Mouse (Mus musculus) layer of hippocampus, postnatal 14 days (tissue): ENCODE data around the gene Safb2. TPM values are rescaled to one million over a fixed set of nuclear protein-coding genes. Genes with fewer than 3 reads are reported as not detected.
A peak's percentile ranks its signal among the peaks of the same experiment; 100 is the strongest.

Source experiments
- DNase-seq, 2 experiments: peaks; one replicate each; pipeline ENCODE4 v3.0.0; 2021 to 2022; ENCODE audit warnings: low spot score in 2 of 2, mixed read lengths in 1 of 2
- total RNA-seq, 2 experiments: library from RNA; stranded (reverse); gene quantifications; 2 replicates each; pipeline ENCODE4 v1.2.3; 2021

Safb2 gene
- total RNA-seq, 2 experiments from 2014 or later, result 127 TPM

DNA sequence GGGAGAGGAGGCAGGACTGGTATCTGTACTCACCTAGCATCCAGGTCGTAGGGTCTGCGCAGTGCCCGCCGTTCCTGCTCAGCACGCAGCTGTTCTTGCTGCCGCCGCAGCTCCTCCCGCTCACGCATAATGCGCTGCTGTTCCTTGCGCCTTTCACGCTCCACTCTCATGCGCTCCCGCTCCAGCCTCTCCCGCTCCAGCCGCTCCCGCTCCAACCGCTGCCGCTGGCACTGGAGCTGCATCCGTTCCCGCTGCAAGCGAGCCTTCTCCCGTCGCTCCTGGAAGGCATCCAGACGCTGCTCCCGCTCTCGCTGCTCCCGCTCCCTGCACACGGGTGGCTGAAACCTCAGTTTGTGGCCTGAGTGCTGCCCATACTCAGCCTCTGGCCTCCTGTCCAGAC, 18.1 kb downstream of the Safb2 start:
- no peak for DNase-seq

DNA sequence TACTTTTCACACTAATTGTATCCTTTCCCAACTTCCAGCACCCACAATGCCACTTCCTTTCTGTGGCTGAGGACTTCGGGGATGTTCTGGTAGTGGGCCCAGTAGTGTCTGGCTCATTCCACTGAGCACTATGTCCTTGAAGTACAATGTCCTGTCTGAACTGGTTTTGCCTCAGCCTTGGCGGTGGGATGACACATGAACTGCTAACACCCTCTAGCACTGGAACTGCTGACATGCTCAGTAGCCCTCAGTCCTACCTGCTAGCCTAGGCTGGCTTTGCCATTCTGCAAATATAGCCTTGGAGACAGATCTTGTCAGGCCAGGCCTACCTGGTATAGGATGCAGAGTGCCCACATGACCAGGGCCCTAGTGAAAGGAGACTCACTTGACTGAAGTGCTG, 22.5 kb downstream of the Safb2 start:
- DNase-seq, result no peak

DNA sequence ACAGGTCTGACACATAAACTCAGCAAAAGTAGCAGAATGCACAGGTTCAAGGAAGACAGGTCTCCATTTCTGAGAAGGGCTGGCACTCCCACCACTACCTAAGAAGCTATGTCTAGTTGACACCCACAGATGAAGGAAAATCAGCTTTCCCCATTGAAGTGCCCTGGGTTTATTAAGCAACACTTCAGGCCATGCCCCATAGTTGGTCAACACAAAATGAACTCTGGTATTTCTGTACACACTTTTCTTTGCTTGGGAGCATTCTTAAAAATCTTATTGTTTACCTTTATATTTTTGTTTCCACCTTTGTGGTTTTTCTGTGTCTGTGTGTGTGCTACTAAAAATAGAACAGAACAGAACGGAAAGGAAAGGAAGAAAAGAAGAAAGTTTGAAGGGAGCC, 24.3 kb downstream of the Safb2 start:
- DNase-seq, result no peak

DNA sequence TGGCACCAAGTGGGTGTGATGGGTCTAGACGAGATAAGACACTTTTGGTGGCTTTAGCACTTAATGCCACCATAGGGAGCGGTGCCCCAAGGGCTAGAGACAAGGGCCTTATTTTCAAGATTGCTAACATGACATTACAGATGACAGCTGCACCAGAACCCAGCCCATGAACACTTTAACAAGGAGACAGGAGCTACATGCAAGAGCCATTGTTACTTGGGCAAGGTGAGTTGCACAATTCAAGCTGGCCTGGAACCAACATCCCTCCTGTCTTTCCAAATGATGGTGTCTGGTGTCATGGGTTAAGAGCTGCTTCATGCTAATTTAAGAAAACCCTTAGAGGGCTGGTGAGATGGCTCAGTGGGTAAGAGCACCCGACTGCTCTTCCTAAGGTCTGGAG, 25.0 kb downstream of the Safb2 start:
- DNase-seq, result no peak

DNA sequence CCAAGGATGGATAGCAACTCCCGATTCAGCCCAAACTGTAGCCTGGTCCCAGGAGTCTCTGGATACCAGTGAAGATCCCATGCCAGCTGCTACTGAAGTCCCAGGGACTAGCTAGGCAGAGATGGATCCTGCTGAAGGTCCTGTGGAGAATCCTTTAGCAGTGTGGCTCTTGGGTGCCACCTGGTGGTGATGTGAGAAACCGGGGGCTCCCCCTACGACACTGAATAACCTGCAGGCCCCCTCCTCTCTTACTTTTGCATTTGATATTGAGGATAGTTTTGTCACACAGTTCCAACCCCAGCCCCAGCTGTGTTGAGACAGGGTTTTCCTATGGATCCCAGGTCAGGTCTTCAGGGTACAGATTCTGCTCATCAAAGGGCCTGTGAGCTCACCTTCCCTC, 25.9 kb downstream of the Safb2 start:
- DNase-seq, result peak; percentile 66 to 71

DNA sequence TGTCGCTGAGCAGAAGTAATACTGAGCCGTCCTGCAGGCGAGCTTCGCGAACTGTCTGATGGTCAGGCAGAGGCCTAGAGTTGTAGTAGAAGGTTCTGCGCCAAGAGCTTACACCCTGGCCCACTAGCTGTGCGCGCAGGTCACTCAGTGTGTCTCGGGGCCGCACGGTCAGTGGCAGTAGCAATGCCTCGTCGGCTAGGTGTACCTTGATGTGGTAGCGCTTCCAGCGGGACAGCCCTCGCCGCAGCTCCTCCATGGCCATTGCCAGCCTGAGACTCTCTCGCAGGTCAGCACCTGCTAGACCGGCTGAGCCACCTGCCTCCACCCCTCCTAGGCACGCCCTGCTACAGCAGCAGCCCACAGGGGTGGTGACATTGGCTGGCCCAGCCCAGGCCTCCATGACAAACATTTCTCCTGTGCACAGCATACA, 30.2 kb downstream of the Safb2 start, which contains the start of gene Gm20219:
Gm20219 (minus strand) TSS at position 266 of the 430 bp plus-strand sequence.
- no peak for DNase-seq

DNA sequence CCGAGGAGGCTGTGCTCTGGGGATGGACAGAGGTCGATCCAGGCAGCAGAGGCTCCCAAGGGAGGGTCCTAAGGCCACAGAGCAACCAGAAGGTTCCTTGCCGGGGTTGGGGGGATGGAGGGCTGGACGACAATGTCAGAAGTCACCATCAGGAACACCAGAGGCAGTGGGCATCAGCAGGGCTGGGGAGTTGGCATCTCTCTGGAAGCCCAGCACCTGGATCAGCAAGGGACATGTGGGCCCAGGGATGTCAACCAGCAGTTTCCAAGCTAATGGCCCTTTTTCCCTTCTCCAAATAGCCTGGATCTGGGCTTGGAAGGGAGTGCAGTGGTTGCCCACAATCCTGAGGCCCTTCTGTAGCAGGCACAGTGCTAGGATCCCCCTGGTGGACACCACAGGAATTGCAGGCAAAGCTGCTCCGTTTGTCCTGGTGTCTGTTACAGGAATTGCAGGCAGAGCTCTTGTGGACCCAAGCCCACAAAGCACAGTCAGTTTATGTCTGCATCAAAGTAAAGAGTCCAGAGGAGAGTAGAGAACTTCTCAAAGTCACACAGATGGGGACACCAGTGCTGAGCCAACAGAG, 31.5 kb downstream of the Safb2 start:
- DNase-seq, result peak; percentile 86 to 88

DNA sequence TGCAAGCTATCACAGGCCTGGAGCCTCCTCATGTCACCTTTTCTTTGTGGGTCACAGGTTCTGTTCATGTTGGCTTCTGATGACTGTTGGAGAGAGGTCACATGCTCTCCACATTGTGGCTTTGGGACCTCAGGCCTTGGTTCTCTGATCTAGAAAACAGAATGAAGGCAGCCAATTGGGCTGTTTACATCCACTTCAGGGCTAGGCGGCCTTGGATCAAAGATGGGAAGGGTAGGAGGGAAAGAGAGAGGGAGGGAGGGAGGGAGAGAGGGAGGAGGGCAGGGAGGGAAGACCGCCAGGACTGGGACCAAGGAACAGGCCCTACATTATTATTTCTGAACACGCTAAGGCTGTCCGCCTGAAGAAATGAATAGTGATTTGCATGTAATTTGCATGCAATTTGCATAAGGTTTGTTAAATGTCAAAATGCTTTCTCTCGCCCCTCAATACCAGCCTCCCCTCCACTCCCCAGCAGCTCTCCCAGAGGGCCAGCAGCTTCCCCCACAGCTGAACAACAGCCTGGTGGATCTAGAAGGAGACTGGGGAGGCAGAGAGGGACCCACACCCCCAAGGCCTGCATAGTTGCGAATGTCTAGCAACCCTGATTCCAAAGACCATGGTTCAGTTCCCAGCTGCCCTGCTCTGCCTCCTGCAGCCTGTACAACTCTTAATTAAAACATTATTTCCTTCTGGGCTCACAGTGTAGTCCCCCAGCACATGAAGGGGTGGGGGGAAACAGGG, 32.4 kb downstream of the Safb2 start:
- DNase-seq, result peak in 1 of 2 experiments; percentile 67

DNA sequence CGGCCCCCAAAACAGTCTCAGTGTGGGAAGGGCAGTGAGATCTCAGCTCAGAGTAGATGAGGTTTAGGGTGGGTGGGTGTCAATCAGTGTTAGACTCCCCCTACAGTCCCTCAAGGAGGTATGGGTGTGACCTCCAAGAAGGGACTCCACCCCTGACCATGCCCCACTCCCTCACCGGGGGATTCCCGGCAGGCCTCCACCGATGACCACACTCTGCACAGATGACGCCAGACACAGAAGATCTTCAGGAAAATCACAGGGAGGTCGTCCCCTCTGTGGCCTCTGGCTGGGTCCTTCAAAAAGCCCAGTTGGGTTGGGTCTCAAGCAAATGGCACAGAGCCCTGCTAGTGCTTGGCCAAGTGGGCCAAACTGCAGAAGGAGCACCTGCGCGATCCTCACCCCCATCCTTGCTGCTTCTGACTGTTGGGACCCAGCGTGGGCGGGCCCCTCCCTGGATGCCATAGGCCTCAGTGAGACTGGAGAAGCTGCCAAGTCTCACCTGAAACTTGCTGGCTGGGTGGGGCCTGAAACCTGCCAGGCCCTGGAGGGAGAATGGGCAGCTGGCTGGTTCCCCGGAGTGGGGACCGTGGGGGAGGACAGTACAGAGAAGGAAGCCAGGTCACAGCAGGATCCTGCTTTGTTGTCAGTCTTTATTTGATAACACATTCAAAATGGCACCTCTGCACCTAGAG, 33.5 kb downstream of the Safb2 start:
- no peak for DNase-seq

DNA sequence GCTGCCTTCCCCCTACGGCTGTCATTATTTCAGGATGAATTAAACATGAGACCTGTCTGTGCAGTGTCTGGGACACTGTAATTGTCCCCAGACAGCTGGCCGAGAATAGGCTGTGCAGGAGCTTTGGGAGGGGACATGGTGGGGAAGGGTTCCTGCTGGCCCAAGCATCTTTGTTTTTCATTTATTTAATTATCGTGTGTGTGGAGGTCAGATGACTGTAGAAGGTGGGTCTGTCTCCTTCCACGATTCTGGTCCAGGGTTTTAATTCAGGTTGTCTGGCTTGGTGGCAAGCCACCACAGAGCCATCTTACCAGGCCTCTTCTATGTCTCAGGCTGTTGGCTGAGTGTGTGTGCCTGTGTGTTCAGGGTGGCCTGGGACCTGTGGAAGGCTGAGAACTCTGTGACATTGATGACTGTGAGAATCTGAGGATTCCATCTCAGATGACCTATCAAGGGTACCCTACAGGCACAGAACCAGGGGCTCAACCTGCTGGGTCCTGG, 35.7 kb downstream of the Safb2 start:
- peak in 1 of 2 experiments; percentile 1 for DNase-seq

DNA sequence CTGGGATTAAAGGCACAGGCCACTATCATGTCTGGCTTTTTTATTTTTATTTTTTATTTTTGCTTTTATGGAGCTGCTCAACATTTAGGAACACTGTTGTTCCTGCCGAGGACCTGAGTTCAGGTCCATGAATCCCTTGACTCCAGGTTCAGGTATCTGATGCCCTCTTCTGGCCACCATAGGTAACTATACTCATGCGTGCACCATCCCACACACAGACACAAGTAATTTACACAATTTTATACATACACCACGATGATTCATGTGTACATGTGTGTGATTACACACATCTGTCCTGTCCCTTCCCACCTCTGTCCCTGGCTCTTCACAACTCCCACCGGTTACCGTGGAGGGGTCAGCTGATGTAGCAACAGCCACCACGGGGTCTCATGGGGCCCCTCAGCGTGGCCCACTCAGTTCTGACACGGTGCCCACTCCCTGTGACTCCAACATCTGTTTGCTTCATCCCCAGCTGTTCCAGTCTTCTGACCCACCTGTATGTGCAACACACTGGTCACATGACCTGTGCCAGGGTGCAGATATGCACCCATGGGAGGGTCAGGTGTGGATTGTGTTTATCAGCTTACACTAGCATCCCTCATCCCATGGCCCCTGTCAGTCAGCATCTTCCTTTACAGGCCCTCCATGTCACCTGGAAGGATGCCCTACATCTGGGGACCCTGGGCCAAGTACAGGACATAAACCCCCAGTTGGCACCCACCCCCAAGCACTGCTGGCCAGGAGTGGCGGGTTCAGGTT, 36.4 kb downstream of the Safb2 start:
- peak in 1 of 2 experiments; percentile 4 for DNase-seq

DNA sequence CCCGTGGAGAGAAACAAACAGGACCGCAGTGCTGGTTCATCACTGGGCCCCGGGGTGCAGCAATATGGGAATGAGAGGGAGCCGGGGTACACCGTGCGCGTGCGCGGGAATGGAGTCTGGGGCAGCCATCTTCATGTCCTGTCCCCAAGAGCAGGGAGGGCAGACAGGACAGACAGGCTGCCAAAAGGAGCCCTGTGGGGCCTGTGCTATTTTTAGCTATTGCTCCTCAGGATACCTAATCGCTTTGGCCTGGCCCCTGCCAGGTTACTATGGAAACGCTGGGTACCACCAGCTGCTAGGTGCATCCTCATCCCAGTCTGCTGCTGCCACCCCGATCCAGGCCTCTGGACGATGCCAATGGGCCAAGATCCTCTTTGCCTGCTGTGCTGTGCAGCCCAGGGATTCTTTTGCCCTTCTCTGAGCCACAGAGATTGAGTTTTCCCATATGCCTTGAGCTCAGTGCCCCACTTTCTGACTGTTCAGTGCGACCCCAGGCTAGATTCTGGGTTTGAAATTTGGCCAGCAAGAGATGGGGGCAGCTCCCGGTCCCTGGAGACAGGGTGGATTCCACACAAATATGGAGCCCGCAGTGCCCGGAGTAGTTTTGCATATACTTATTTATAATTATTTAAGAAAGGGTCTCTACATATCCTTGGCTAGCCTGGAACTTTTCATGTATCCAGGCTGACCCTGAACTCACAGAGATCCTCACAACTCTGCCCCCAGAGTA, 37.1 kb downstream of the Safb2 start:
- peak in 1 of 2 experiments; percentile 26 for DNase-seq

DNA sequence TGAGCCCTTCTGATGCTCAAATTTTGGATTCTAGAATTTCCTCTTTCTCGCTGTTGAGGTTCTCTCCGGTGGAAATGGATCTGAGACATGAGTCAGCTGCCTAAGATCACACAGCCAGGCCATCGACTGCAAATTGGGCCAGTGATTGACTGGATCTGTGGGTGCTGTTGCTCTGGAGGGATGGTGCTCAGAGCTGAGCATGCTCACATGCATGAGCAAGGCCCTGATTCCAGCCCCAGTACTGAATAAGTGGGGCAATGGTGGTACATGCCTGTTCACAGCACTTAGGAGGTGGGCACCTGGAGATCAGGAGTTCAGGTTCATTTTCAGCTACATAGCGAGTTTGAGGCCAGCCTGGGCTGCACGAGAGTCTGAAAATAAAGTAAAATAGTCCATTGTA, 37.8 kb downstream of the Safb2 start:
- DNase-seq, result peak in 1 of 2 experiments; percentile 2

DNA sequence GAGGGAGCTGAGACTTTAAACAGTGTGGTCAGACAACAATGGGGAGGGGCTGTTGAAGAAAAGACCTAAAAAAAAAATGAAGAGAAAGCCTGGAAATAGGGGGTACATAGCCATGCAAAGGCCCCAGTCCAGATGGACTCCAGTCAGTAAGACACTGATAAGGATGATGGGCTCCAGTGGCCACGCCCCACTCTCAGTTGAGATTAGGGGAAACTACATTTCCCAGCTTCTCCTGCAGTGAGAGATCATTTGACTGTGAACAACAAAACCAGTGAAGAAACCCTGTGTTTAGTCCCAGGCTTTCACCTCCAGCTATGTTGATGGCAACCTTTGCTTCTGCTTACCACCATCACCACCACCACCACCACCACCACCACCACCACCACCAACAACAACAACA, 38.4 kb downstream of the Safb2 start:
- peak in 1 of 2 experiments; percentile 3 for DNase-seq

DNA sequence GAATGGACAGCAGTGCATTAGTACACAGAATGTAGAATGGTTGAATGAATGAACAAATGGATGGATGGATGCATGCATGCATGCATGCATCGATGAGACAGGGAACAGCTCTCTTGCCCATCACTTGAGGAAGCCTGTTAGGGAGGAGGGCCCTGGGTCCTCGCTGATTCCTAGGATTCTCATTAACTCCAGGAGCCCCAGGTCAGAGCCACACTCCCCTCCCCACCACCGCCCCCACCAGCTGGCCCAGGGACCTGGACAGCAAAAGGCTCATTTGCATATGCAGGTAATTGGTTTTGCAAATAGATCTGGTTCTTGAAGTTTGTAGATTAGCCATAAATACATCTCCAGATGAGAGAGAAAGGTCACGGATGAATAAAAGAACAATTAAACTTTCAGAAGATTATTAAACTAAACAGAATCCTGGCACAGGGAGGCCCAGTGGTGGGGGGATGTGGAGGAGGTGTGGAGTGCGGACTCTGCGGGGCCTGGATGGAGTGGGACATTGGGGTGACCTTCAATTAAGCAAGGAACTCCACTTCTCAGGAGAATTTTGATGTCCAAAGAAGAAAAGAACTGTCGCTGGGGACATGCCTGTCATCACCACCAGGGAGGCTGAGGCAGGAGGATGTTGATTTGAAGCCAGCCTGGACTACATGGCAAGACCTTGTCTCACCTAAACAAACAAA, 39.5 kb downstream of the Safb2 start:
- peak in 1 of 2 experiments; percentile 1 for DNase-seq

DNA sequence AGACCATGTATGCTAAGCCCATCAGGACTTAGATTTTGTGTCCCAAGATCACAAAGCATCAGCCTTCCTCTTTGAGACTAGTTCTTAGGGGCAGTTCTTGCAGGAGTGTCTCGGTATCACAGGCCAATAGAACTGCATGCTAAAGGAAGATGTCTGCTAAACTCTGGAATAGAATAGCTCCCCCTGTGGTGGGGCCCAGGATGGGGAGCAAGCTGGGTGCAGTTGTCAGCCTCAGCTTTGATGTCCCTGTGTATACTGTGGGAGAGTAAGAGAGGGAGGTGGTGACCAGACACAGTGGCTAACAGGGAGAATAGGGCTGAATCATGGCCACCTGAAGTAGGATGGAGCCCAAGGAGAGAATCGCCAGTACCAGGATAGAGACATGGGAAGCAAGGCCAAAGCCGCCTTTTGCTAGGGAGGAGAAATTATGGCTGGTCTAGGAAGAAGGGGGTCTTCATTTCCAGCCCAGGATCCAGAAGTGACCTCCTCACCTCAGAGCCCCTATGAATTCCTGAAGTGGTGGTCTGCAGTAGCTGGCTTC, 40.6 kb downstream of the Safb2 start:
- DNase-seq, result no peak

DNA sequence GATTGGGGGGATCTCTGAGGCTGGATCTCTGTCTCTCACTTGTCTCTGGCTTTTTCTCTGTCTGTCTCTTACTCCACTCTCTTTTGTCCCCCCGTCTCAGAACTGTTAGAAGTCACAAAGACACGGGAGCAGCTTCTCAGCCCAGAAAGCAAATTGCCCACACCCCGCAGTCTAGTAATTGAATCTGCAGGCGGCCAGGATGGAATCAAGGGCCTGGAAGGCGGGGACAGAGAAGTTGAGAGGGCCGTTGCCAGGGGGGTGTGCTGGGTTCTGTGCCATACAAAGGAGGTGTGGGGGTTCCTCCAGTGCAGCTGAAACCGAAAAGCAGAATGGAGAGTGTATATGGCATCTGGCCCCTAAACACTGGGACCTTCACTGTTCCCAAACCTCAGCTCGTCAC, 41.6 kb downstream of the Safb2 start:
- no peak for DNase-seq

DNA sequence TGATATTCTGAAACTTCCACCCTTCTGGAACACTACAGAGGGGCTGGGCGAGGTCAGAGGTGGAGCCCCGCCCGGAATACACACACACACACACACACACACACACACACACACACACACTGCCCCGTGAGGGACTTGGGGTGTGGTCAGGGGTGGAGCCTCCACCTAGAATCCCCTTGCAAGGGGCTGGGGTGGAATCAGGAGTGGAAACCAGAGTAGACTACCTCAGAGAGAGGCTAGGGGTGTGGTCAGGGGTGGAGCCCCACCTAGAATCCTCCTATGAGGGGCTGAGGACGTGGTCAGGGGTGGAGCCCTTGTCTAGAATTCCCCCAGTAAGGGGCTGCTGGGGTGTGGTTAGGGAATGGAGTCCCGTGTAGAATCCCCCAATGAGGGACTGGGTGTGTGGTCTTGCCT, 43.8 kb downstream of the Safb2 start:
- no peak for DNase-seq

DNA sequence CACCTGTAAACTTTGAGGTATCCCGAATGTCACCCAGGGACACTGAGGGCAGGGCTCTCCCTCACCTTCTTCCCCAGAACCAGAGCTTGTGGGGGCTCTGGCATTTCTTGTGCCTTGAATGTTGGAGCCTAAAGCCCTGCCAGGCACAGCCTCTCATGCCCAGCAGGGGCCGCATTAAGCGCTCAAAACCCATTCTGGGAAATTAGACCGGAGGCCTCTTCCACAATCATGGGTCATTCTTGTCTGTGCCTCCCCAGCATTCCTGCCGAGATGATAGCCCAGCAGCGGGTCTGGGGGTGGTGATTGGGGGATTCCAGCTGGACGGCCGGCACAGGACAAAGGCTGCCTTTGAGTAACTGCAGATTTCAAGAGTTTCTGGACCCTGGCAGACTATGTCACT, 46.5 kb downstream of the Safb2 start:
- DNase-seq, result peak in 1 of 2 experiments; percentile 64

DNA sequence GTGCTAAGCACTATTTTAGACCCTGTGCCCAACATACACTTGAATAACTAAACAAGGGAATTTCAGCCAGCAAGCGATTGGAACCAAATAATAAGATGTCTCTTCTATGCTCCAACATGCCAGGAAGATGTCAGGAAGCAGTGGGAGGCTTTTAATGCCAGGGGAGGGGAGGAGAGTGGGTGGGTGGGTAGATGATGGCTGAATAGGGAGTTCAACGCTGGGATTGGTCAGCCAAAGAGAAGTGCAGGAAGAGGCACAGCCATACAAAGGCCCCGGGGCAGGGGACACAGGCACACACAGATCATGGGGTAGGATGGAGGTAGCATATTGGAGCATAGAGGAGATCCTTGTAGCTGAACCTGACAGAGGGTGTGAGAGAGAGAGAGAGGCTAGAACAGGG, 47.5 kb downstream of the Safb2 start:
- no peak for DNase-seq
